Mouse (Mus musculus) heart, adult 2 months (tissue): ENCODE measurements around the gene Catsperz. TPM values are rescaled to one million over a fixed set of nuclear protein-coding genes. Genes with fewer than 3 reads are reported as not detected.
"Not testable (repeated sequence)": the region's sequence is repeated elsewhere in the genome, so short reads cannot be mapped to it uniquely, and the experiment has no call there.

Experiments used
- DNase-seq, 2 experiments: peaks; one replicate each; pipeline ENCODE4 v3.0.0; 2021
- H3K27ac ChIP-seq: fragments of 200-600 bp; 2 replicates; pipeline ENCODE4 v1.8.1; 2022
- H3K27me3 ChIP-seq: fragments of 200-500 bp; 2 replicates; pipeline ENCODE4 v1.6.1; 2012; ENCODE audit warnings: mild to moderate bottlenecking, low read length, inconsistent platforms, mixed read lengths; ENCODE audit not compliant: control insufficient read depth, insufficient read depth
- H3K36me3 ChIP-seq: fragments of 200-500 bp; 2 replicates; pipeline ENCODE4 v1.6.1; 2012; ENCODE audit warnings: low read length, inconsistent platforms; ENCODE audit not compliant: control insufficient read depth, insufficient read depth
- H3K4me1 ChIP-seq: fragments of 200-500 bp; 2 replicates; pipeline ENCODE4 v1.6.1; 2011; ENCODE audit warnings: low read length; ENCODE audit not compliant: control insufficient read depth, insufficient read depth
- H3K4me3 ChIP-seq: fragments of 200-600 bp; 2 replicates; pipeline ENCODE4 v1.8.1; 2022
- H3K79me2 ChIP-seq: fragments of 200-500 bp; replicated peaks from 2 replicates; pipeline ENCODE4 v1.6.1; 2012; ENCODE audit warnings: mild to moderate bottlenecking, inconsistent platforms, low read length, moderate library complexity, mixed read lengths; ENCODE audit not compliant: control insufficient read depth, insufficient read depth
- H3K9ac ChIP-seq: fragments of 200-500 bp; 2 replicates; pipeline ENCODE4 v1.6.1; 2012; ENCODE audit warnings: low read depth, mild to moderate bottlenecking, control low read depth, inconsistent platforms, low read length, mixed read lengths
- CTCF ChIP-seq: fragments of 200-600 bp; IDR thresholded peaks from 2 replicates; pipeline ENCODE4 v1.8.1; 2022; ENCODE audit warnings: antibody characterized with exemption, mild to moderate bottlenecking, moderate library complexity
- EP300 ChIP-seq: fragments of 200-500 bp; IDR thresholded peaks from 2 replicates; pipeline ENCODE4 v1.6.1; 2011; ENCODE audit warnings: low read depth, low read length, control low read depth; ENCODE audit not compliant: insufficient read depth
- POLR2A ChIP-seq: fragments of 200-500 bp; IDR thresholded peaks from 2 replicates; pipeline ENCODE4 v1.6.1; 2011; ENCODE audit warnings: mild to moderate bottlenecking, low read depth, low read length, control low read depth; ENCODE audit not compliant: insufficient read depth
- whole genome bisulfite sequencing: fragments of 180-500 bp; shearing (Covaris S2); methylation state at CpG from one replicate; pipeline ENCODE4 v1.1.7; 2018; 5-methylcytosine and 5-hydroxymethylcytosine counted together
- intact Hi-C: fragments of 180-260 bp; cut with DNase I; formaldehyde crosslinking; loops from one replicate; pipeline ENCODE4 v1.15.1; 2025
- polyA plus RNA-seq: library from polyadenylated mRNA; depleted of rRNA; stranded (reverse); fragments of >200 nt; gene quantifications from 2 replicates; pipeline ENCODE4 v1.2.3, GENCODE M21; 2012
- total RNA-seq, 2 experiments: library from RNA; stranded (reverse); gene quantifications; 2 replicates each; pipeline ENCODE4 v1.2.3; 2021

The Catsperz gene
- total and polyA plus RNA-seq, 3 experiments: 0.23 TPM; not detected in 2

DNA sequence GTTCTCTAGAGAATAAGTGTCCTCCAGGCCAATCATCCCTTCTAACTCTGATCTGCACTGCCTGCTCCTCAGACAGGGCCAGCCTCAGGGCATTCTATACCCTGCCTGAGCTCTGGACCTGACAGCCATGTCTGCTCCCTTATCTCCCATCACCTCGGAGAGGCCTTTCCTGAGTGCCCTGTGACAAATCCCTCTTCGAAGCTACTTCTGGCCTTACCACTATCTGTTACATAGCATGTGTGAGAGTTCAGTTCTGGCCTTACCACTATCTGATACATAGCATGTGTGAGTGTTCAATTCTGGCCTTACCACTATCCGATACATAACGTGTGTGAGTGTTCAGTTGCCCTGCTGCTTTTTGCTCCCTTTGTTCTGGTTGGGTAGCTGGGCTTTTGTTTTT is 9.9 kb downstream of the Catsperz start:
- Histone ChIP-seq H3K9ac (no peak overlapping the region), H3K36me3 (no peaks in the 10 kb centered on the region), H3K27ac (no peak overlapping the region), H3K4me1 (peaks cover 4% of the 10 kb centered on the region), H3K79me2 (no peaks in the 10 kb centered on the region), H3K4me3 (no peak overlapping the region), H3K27me3 (no peaks in the 10 kb centered on the region)
- no peak for TF ChIP-seq EP300
- no peak for TF ChIP-seq CTCF
- no peak for TF ChIP-seq POLR2A
- no peak for DNase-seq
- 52% methylated on average over 4 of the region's 4 CpGs for WGBS
- intact Hi-C loops: no loop called here

DNA sequence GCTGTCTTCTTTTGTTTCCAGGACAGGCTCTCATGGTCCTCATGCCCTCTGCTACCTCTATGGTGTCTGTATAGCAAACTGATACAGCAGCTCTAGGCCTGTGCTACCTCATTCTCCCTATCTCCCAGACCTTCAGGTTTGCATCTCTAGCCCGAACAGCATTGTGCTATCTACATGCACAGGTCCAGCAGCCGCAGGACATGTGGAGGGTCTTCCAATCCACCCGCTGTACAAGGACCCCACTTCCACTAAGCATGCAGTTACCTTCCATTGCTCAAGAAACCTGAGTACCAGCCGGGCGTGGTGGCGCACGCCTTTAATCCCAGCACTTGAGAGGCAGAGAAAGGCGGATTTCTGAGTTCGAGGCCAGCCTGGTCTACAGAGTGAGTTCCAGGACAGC is 10.6 kb downstream of the Catsperz start:
- DNase-seq: no peak
- WGBS: 90% methylated on average over 9 of the region's 9 CpGs
- Histone ChIP-seq H3K36me3 (no peaks in the 10 kb centered on the region), H3K27ac (no peak overlapping the region), H3K9ac (no peak overlapping the region), H3K27me3 (no peaks in the 10 kb centered on the region), H3K4me1 (peaks cover 3% of the 10 kb centered on the region), H3K4me3 (no peak overlapping the region), H3K79me2 (no peaks in the 10 kb centered on the region)
- no peak for TF ChIP-seq EP300
- no peak for TF ChIP-seq POLR2A
- TF ChIP-seq CTCF: no peak
- intact Hi-C loops: no loop called here

DNA sequence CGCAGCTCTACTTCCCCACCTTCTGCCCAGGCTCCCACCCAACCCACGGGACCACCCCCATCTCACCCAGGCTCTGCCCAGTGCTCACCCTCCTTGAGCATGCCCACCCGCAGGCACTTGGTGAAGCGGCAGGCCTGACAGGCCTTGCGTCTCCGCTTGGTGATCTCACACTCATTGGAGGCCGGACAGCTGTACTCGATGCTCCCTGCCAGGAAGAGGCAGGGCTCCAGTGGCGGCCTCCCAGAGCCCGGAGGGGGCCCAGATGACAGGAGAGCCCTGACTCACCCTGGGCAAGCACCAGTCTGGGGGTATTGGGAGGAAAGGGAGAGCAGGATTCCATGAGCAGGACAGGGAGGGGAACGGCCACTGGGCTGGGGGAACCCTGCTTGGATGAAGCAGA is 11.2 kb downstream of the Catsperz start:
- intact Hi-C loops: no loop called here
- 46% methylated on average over 11 of the region's 11 CpGs for WGBS
- Histone ChIP-seq H3K4me1 (peaks cover 3% of the 10 kb centered on the region), H3K4me3 (no peak overlapping the region), H3K79me2 (no peaks in the 10 kb centered on the region), H3K27ac (no peak overlapping the region), H3K36me3 (no peaks in the 10 kb centered on the region), H3K27me3 (no peaks in the 10 kb centered on the region), H3K9ac (no peak overlapping the region)
- DNase-seq: peak; percentile 50 to 54
- no peak for TF ChIP-seq POLR2A
- TF ChIP-seq CTCF: no peak
- no peak for TF ChIP-seq EP300

DNA sequence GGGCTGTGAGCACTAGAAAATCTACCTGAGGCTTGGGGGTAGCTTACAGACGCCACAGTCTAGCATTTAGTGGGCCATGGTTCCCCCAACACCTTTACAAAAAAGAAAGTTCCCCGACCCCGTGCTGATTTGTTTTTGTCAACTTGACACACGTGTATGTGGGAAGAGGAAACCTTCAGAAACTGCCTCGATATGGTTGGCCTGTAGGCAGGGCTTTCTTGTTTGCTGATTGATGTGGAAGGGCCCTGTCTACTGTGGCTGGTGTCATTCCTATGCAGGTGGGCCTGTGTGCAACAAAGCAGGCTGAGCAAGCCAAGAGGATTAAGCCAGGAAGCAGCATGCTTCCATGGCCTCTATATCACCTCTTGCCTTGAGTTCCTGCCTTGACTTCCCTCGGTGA is 12.1 kb downstream of the Catsperz start:
- whole genome bisulfite sequencing: 75% methylated on average over 6 of the region's 6 CpGs
- intact Hi-C loops: no loop called here

DNA sequence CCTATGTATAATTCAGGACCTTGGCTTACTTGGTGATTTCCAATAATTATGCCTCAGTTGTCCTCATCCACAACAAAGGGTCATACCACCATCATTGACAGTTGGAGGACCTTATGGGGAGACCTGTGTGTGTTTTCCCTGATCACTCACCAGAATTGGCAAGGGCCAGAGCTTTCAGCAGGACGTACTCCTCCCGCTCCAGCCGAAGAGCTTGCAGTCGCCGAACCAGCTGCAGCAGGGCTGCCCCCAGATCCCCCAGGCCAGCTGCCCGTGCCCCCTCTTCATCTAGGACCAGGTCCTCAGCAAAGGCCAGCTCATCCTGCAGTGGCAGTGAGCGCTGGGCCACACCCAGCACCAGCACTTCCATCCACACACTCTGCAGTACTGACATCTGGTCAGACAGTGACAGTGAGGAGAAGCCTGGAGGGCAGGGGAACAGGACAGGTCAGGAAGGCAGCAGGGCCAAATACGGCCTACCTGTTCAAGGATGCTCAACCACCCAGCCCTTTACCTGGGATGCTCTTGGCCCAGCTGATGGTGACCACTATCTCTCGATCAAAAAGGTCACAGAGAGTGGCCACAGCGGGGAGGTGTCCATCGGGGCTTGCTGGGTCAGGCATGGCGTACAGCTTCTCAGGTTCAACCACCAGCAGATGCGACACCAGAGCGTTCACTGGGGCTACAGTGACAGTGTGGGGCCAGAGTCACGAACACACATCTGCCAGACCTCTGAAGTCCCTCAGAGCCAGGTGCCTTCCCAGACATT is 12.8 kb downstream of the Catsperz start:
- Histone ChIP-seq H3K4me1 (peaks cover 8% of the 10 kb centered on the region), H3K36me3 (no peaks in the 10 kb centered on the region), H3K9ac (no peak overlapping the region), H3K27ac (no peak overlapping the region), H3K79me2 (no peaks in the 10 kb centered on the region; the same call in 1 of the 2 replicates), H3K4me3 (no peak overlapping the region), H3K27me3 (no peaks in the 10 kb centered on the region)
- 86% methylated on average over 15 of the region's 15 CpGs for WGBS
- intact Hi-C loops: no loop called here
- DNase-seq: no peak
- TF ChIP-seq EP300 (no peak), CTCF (no peak), POLR2A (no peak)

More for the DNA sequence above, 12.1 kb downstream of the Catsperz start:
- DNase-seq: no peak
- Histone ChIP-seq H3K79me2 (no peaks in the 10 kb centered on the region), H3K4me3 (no peak overlapping the region), H3K9ac (no peak overlapping the region), H3K27me3 (no peaks in the 10 kb centered on the region), H3K4me1 (peaks cover 5% of the 10 kb centered on the region), H3K27ac (no peak overlapping the region), H3K36me3 (no peaks in the 10 kb centered on the region)
- TF ChIP-seq EP300 (no peak), CTCF (no peak), POLR2A (no peak)

DNA sequence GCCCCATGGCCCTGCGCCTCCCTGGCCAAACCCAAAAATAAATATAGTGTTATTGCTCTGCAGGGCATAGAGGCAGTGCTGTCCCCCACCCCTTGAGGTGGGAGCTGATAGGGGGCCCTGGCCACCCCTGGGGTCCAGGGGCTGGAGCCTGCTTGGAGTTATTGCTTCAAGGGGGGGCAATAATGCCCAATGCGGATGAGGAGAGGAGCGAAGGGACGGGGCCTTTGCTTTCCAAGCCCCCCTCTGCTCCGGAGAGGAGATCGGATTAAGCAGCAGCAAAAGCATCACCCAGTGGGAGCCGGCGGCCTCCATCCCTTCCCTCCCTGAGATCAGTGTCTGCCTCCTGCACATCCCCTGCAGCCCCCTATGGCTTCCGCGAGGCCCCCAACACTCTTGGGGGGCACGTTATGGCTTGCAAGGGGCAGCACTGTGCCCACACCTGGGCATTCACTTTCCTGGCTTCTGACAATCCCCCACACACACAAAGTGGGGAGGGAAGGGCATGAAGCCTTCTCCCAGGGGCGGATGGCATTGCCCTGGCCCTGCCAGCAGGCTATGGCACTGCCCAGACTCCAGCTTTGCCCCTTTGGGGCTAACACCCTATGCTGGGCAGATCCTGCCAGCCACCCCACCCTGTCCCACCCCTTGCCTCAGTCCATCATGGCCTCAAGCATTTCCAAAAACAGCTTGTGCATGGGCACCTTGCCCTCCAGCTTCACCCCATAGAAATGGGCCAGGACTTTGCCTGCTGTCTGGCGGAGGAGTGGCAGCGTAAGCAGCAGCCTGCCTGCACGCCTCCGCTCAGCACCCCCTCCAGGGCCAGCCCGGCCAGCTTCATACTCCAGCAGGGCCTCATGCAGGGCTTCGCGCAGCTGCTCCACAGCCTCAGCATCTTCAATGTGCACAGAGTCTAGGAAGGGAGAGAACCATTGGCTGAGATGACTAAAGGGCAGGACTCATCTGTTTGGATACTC is 13.8 kb downstream of the Catsperz start:
- Histone ChIP-seq H3K9ac (no peak overlapping the region), H3K27me3 (no peaks in the 10 kb centered on the region), H3K4me3 (no peak overlapping the region), H3K79me2 (no peaks in the 10 kb centered on the region; the same call in 1 of the 2 replicates), H3K27ac (no peak overlapping the region), H3K36me3 (no peaks in the 10 kb centered on the region), H3K4me1 (peaks cover 8% of the 10 kb centered on the region)
- no peak for TF ChIP-seq EP300
- no peak for TF ChIP-seq POLR2A
- no peak for TF ChIP-seq CTCF
- WGBS: 82% methylated on average over 19 of the region's 19 CpGs
- intact Hi-C loops: no loop called here
- DNase-seq: no peak

DNA sequence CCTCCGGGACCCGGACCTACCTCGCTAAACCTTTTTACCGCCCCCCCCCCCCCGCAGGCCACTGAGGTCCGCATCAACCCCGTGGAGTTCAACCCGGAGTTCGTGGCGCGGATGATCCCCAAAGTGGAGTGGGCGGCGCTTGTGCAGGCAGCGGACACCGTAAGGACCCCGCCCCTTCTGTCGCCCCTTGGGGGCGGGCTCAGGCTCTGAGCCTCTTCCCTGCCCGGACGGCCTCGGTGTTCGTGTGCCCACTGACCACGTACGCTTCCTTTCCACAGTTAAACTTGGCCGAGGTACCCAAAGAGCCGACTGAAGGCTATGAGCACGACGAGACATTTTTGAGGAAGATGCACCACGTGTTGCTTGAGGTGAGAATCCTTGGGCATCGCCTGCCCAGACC is 14.9 kb downstream of the Catsperz start:
- Histone ChIP-seq H3K27ac (peak overlapping the region; percentile 99), H3K4me3 (peak overlapping the region; percentile 84), H3K9ac (peak overlapping the region; percentile 64)
- H3K27me3 ChIP-seq, DNase-seq, H3K79me2 ChIP-seq, intact Hi-C loops, H3K4me1 ChIP-seq, H3K36me3 ChIP-seq: not testable (repeated sequence)
- under 1% methylated on average over 30 of the region's 30 CpGs for WGBS
